Mouse (Mus musculus): ENCODE results near the gene Gm15517. TPM values are rescaled to one million over a fixed set of nuclear protein-coding genes. Genes with fewer than 3 reads are reported as not detected.

Gm15517 gene
- polyA plus RNA-seq (2012) = not detected in 2 replicates

DNA sequence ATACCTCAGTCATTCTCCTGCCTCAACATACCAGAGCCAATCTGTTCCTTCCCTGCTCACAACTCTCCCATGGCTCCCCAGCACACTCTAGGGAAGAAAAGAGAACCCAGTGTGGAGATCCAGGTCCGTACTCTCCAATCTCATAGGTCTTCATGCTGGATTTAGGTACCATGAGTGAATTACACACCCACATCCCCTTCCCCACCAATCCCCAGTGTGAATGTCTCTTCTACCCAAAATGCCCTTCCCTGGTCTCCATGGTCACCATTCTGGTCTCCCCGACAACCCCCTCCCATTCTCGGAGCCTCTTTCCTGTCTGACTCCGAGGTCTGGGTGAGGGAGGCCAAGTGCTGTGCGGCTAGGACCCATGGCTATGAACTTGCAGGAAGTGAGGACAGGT is at the start of gene Gm15517:
Gene Gm15517 (plus strand): TSS at position 301 of the 400 bp plus-strand sequence.

DNA sequence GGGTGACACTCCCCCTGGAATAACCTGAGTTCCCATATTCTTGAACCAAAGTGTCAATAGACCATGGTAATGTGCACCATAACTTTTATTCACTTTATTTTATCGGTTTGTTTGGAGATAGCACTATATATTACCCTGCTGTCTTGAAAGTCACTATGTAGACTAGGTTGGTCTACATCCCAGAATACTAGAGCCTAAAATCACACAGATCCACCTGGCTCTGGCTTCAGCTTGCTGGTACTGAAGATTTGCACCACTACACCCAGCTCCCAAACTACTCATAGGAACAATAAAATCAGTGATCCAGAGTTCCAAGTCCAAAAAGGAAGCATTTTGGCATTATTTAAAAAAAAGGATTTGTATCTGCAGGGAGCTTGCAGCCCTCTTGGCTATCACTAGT is 45.6 kb upstream of the Gm15517 start, which contains the start of gene Klk1b5:
Gene Klk1b5 (plus strand): TSS at position 301 of the 400 bp plus-strand sequence.

DNA sequence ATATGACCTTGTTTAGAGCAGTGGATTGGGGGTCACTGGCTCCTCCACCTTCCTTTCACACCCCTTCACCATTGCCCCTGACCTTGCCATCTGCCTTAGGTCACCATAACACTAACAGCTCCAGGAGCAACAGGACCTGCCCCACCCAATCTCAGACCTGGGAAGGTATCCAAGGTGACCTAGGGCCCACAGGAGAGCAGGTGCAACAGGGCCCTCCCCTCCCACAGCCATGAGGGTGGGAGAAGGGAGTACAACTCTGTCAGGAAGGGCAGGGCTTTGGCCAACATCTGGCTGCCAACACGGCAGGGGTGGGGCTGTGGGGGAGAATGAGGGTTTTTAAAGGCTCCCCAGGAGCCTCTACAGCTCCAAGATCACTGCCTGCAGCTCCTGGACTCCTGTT is 36.2 kb upstream of the Gm15517 start, which contains the start of gene Klk1:
Gene Klk1 (plus strand): TSS at position 285 of the 400 bp plus-strand sequence.

DNA sequence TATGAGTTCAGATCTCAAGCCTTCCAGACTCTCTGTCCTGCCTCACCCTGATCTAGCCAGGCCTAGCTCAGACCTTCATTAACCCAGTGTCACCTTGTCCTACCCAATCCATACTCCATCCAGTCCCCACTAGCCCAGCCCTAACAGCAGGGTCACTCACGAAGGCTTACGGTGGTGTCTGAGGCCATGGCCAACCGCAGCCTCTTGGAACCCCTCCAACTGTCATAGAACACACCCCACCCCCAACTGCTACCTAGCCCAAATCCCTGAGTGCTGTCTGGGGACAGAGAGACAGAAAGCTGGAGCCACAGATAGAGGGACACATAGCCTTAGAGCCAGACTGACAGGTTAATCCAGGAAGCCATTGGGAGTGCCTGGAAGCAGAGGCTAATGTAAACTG is 25.3 kb upstream of the Gm15517 start, which contains the start of gene Gm36864:
Gene Gm36864 (plus strand): TSS at position 269 of the 400 bp plus-strand sequence.

DNA sequence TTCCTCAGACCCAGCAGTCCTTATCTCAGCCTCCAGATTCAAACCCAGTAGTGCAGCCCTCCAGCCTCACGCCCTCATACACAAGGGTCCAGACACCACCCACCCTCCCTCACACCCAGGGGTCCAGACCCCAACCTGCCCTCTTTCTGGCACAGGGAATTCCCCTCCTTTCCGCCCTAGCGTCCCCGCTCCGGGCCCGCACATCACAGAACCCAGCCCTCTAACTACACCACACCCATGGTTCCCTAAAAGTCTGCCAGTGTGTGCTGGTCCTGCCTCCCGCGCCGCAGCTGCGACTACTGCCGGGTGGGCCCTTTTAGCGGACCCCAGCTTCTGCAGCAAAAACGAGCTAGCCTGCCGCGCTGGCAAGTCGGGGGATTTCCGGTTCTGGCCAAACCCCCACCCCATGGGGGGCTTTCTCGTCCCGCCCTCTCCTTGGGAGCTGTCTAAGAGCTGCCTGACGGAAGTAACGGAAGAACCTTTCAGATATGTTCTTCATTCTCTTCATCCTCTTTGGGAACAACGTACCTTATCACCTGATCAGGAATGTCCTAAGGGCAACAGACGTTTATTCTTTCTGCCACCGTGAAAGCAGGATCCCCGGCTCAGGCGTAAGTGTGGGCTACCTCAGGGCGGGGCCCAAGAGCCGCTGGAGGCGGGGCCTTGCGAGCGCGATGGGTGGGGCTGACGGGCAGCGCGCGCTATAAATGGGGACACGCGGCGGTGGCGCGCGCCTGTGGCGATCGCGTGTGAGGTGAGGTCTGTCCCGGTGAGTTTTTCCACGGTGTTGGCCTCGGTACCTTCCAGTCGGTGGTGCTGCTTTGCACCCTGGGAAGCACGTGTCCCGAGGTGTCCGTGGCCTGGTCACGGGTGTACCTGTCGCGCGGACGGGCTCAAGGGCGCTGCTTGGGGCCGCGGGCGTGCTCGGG is 14.9 kb upstream of the Gm15517 start, which contains the start of the genes 1700028J19Rik and 2410002F23Rik:
Gene 1700028J19Rik (minus strand): TSS at position 641 of the 929 bp plus-strand sequence.
Gene 2410002F23Rik (plus strand): TSS at position 668 of the 929 bp plus-strand sequence.

DNA sequence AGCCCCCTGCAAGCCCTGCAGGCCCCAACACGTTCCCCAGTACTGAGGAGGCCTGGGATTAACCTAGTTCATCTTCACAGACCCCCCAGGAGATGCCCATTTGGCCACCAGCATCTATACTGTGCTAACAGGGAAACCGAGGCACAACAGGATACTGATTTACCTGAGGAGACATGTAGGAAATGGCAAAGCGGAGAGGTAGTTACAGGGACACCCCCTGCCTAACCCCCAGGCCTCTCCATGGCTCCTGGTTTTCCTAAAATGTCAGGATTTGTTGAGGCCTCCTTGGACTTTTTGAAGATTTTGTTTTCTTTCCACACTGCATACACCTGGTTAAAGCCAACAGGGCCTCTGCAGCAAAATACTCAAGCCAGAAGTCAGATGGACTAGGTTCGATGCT is 4.0 kb upstream of the Gm15517 start, which contains the start of gene Acp4:
Gene Acp4 (minus strand): TSS at position 101 of the 400 bp plus-strand sequence.

DNA sequence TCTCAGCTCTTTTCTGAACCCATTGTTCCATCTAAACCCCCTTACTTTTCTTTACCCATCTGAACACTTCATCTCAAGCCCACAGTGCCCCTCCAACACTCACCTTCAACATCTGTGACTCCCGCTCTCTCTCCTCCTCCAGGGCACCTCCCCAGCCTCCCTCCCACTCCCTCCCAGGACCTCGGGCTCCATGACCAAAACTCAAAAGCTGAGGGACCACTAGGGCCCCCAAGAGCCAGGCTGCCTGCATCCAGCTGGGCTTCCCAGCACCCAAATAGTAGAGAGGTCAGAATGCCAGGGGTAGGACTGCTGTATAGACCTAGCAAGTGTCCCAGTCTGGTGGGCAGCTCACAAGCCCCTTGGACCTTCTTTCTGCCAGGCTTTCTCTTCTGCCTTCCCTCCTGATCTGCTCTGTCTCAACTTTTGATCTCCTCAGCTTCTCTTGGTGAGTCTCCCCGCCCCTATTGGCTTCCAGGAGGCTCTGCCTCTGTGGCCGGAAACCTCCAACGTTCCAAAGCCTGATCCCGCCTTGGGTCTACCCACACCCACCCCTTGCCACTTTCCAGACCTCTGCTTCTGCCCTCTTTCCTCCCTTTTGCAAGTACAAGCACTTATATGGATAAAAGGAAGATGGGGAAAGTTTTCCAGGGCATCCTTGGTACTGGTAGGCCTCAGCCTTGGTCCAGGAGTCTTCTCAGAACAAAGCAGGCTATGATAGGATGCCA is 45.4 kb downstream of the Gm15517 start, which contains the start of gene Clec11a:
Gene Clec11a (minus strand): TSS at position 387 of the 725 bp plus-strand sequence.

DNA sequence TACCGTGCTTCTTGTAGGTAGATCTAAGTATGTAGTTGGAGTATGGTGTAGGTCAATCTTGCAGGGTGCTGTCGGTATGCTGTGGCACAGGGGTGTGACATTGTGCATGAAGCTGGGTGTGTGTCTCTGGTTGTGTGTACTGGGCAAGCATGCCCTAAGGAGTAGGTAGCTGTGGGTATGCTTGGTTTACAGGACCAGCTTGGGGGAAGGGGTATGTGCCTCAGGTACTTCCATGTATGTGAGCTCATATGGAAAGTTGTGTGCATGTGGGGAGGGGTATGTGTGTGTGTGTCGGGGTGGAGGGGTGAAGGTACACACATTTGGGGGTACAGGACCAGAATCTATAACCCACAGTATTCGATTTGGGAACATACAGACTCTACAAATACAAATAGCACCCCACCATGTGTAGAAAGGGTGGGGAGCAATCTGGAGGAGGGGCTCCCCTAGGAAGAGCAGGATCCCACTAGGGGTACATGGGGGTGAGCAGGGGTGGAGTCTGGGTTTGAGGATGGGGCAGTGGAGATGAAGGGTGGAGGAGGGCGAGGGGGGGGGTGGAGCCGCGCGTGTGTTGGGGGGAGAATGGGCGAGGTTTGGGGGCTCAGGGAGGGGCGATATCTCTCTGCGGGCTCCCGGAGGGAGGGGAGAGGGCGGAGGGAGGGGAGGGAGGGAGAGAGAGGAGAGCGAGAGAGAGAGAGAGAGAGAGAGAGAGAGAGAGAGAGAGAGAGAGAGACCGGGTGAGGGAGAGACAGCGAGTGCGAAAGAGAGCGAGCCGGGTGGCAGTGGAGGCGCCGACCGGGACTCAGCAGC is 48.4 kb downstream of the Gm15517 start, which contains the start of gene Shank1:
Gene Shank1 (plus strand): TSS at position 779 of the 810 bp plus-strand sequence.

Other genes starting within 250 kb of the Gm15517 start
- not detected in 2 replicates for gene Klk1b26, start 249.3 kb upstream of the Gm15517 start, polyA plus RNA-seq (2012)
- gene Klk1b27, start 209.2 kb upstream of the Gm15517 start, polyA plus RNA-seq (2012) = not detected in 2 replicates
- not detected in 2 replicates for gene Klk1b21, start 159.1 kb upstream of the Gm15517 start, polyA plus RNA-seq (2012)
- not detected in 2 replicates for gene Klk1b22, start 148.8 kb upstream of the Gm15517 start, polyA plus RNA-seq (2012)
- gene Klk1b16, start 124.7 kb upstream of the Gm15517 start, polyA plus RNA-seq (2012) = not detected in 2 replicates
- not detected in 2 replicates for gene Klk1b24, start 73.2 kb upstream of the Gm15517 start, polyA plus RNA-seq (2012)
- not detected in 2 replicates for gene Klk1b3, start 63.3 kb upstream of the Gm15517 start, polyA plus RNA-seq (2012)
- not detected in 2 replicates for gene Klk1b4, start 54.0 kb upstream of the Gm15517 start, polyA plus RNA-seq (2012)
- gene Klk1b5, start 45.5 kb upstream of the Gm15517 start, polyA plus RNA-seq (2012) = not detected in 2 replicates
- gene Klk1, start 36.1 kb upstream of the Gm15517 start, polyA plus RNA-seq (2012) = not detected in 2 replicates
- gene Gm36864, start 25.3 kb upstream of the Gm15517 start, polyA plus RNA-seq (2012) = not detected in 2 replicates
- 0.34 TPM in 1 of 2 replicates, not detected in the other for gene 1700028J19Rik, start 14.8 kb upstream of the Gm15517 start, polyA plus RNA-seq (2012)
- gene 2410002F23Rik, start 14.7 kb upstream of the Gm15517 start, polyA plus RNA-seq (2012) = 249 and 336 TPM in 2 replicates
- not detected in 2 replicates for gene Acp4, start 4.1 kb upstream of the Gm15517 start, polyA plus RNA-seq (2012)
- 5.0 and 6.2 TPM in 2 replicates for gene Clec11a, start 45.5 kb downstream of the Gm15517 start, polyA plus RNA-seq (2012)
- gene Shank1, start 48.8 kb downstream of the Gm15517 start, polyA plus RNA-seq (2012) = 0.90 and 0.94 TPM in 2 replicates
- gene Syt3, start 122.7 kb downstream of the Gm15517 start, polyA plus RNA-seq (2012) = 1.0 and 1.1 TPM in 2 replicates
- gene 1700008O03Rik, start 124.4 kb downstream of the Gm15517 start, polyA plus RNA-seq (2012) = 2.9 and 3.5 TPM in 2 replicates
- gene Lrrc4b, start 167.6 kb downstream of the Gm15517 start, polyA plus RNA-seq (2012) = not detected in 2 replicates
- gene Aspdh, start 203.9 kb downstream of the Gm15517 start, polyA plus RNA-seq (2012) = not detected in 2 replicates
- 226 and 232 TPM in 2 replicates for gene Josd2, start 206.5 kb downstream of the Gm15517 start, polyA plus RNA-seq (2012)
- gene Emc10, start 235.1 kb downstream of the Gm15517 start, polyA plus RNA-seq (2012) = 312 and 350 TPM in 2 replicates
- 4.4 and 8.6 TPM in 2 replicates for gene Fam71e1, start 235.1 kb downstream of the Gm15517 start, polyA plus RNA-seq (2012)